Mouse (Mus musculus) layer of hippocampus, adult 2 months (tissue): ENCODE data around the gene Ovol1. TPM values are rescaled to one million over a fixed set of nuclear protein-coding genes. Genes with fewer than 3 reads are reported as not detected.
A peak's percentile ranks its signal among the peaks of the same experiment; 100 is the strongest.

Experiments used
- DNase-seq, 2 experiments: peaks; one replicate each; pipeline ENCODE4 v3.0.0; 2022; ENCODE audit warnings: low spot score in 2 of 2
- H3K27ac ChIP-seq: fragments of 200-600 bp; 2 replicates; pipeline ENCODE4 v1.8.1; 2022
- H3K4me3 ChIP-seq: fragments of 200-600 bp; 2 replicates; pipeline ENCODE4 v1.8.1; 2022; ENCODE audit warnings: mild to moderate bottlenecking
- CTCF ChIP-seq: fragments of 200-600 bp; conservative IDR thresholded peaks from 2 replicates; pipeline ENCODE4 v1.8.1; 2022; ENCODE audit warnings: antibody characterized with exemption, mild to moderate bottlenecking, moderate library complexity
- total RNA-seq, 2 experiments: library from RNA; stranded (reverse); gene quantifications; 2 replicates each; pipeline ENCODE4 v1.2.3; 2021

The Ovol1 gene
- total RNA-seq, 2 experiments from 2014 or later, result not detected

GRCm38 (mm10) chr19:5581995-5582394 lies 21.5 kb upstream of the Ovol1 start:
- no peak for DNase-seq
- H3K27ac ChIP-seq, result no peak overlapping the region
- no peak for TF ChIP-seq CTCF
- no peak overlapping the region for H3K4me3 ChIP-seq

- DNase-seq, result no peak
- Histone ChIP-seq H3K4me3 (no peak overlapping the region), H3K27ac (no peak overlapping the region)
- TF ChIP-seq CTCF, result no peak
Measured at GRCm38 (mm10) chr19:5580776-5581175, 20.3 kb upstream of the Ovol1 start.

- no peak for TF ChIP-seq CTCF
- no peak for DNase-seq
- no peak overlapping the region for H3K4me3 ChIP-seq
- no peak overlapping the region for H3K27ac ChIP-seq
Measured at GRCm38 (mm10) chr19:5579971-5580370, 19.5 kb upstream of the Ovol1 start.

- Histone ChIP-seq H3K27ac (no peak overlapping the region), H3K4me3 (no peak overlapping the region)
- DNase-seq, result no peak
- TF ChIP-seq CTCF, result no peak
Measured at GRCm38 (mm10) chr19:5575336-5575735, 14.9 kb upstream of the Ovol1 start.

GRCm38 (mm10) chr19:5572331-5573125 lies 12.1 kb upstream of the Ovol1 start:
- H3K27ac ChIP-seq, result no peak overlapping the region
- no peak for TF ChIP-seq CTCF
- H3K4me3 ChIP-seq, result no peak overlapping the region
- DNase-seq, result peak; percentile 29 to 35

- no peak overlapping the region for H3K4me3 ChIP-seq
- no peak for TF ChIP-seq CTCF
- no peak overlapping the region for H3K27ac ChIP-seq
- peak in 1 of 2 experiments; percentile 15 for DNase-seq
Measured at GRCm38 (mm10) chr19:5571831-5572230, 11.4 kb upstream of the Ovol1 start.

- TF ChIP-seq CTCF, result no peak
- Histone ChIP-seq H3K4me3 (no peak overlapping the region), H3K27ac (no peak overlapping the region)
- DNase-seq, result no peak
Measured at GRCm38 (mm10) chr19:5570353-5571246, 10.2 kb upstream of the Ovol1 start.

GRCm38 (mm10) chr19:5569521-5569920 lies 9.1 kb upstream of the Ovol1 start:
- Histone ChIP-seq H3K4me3 (no peak overlapping the region), H3K27ac (no peak overlapping the region)
- no peak for TF ChIP-seq CTCF
- no peak for DNase-seq

- Histone ChIP-seq H3K27ac (peak overlapping the region; percentile 98), H3K4me3 (peak overlapping the region; percentile 83)
- peak; percentile 87 for TF ChIP-seq CTCF
- peak; percentile 67 to 81 for DNase-seq
Measured at GRCm38 (mm10) chr19:5568470-5569140, 8.2 kb upstream of the Ovol1 start.

- peak within 1 kb of the TSS; percentile 98 for H3K27ac ChIP-seq
- peak within 1 kb of the TSS; percentile 83 for H3K4me3 ChIP-seq
- TF ChIP-seq CTCF, result peak; percentile 97
- DNase-seq, result peak; percentile 84 to 87
Measured at GRCm38 (mm10) chr19:5567534-5568469, 7.4 kb upstream of the Ovol1 start, which contains the start of gene Ap5b1. Ap5b1 (plus strand) TSS chr19:5568025.

- Histone ChIP-seq H3K27ac (peak overlapping the region; percentile 98), H3K4me3 (peak overlapping the region; percentile 83)
- no peak for DNase-seq
- TF ChIP-seq CTCF, result no peak
Measured at GRCm38 (mm10) chr19:5567180-5567533, 6.7 kb upstream of the Ovol1 start.

- DNase-seq, result no peak
- no peak for TF ChIP-seq CTCF
- Histone ChIP-seq H3K4me3 (no peak overlapping the region), H3K27ac (no peak overlapping the region)
Measured at GRCm38 (mm10) chr19:5566316-5566715, 5.9 kb upstream of the Ovol1 start.
